Mouse (Mus musculus) hindbrain, embryonic 12.5 days (tissue): Measurements from ENCODE around the gene Sipa1l2. TPM values are rescaled to one million over a fixed set of nuclear protein-coding genes. Genes with fewer than 3 reads are reported as not detected.
A peak's percentile ranks its signal among the peaks of the same experiment; 100 is the strongest.

Source experiments
- ATAC-seq: fragments of 200-750 bp; cut with Nextera tagmentation; 2 replicates; pipeline ENCODE4 v1.8.0; 2017; ENCODE audit warnings: moderate TSS enrichment; ENCODE audit not compliant: low FRiP score
- H3K27ac ChIP-seq: fragments of 300-500 bp; sonication (generic); 2 replicates; pipeline ENCODE4 v1.5.1; 2016; ENCODE audit warnings: mild to moderate bottlenecking
- H3K27me3 ChIP-seq: fragments of 300-500 bp; sonication (generic); 2 replicates; pipeline ENCODE4 v1.6.1; 2016; ENCODE audit warnings: mild to moderate bottlenecking
- H3K36me3 ChIP-seq: fragments of 300-500 bp; sonication (generic); 2 replicates; pipeline ENCODE4 v1.6.1; 2016; ENCODE audit warnings: mild to moderate bottlenecking
- H3K4me1 ChIP-seq: fragments of 300-500 bp; sonication (generic); 2 replicates; pipeline ENCODE4 v1.6.1; 2016
- H3K4me2 ChIP-seq: fragments of 300-500 bp; sonication (generic); replicated peaks from 2 replicates; pipeline ENCODE4 v1.6.1; 2016; ENCODE audit warnings: mild to moderate bottlenecking
- H3K4me3 ChIP-seq: fragments of 300-500 bp; sonication (generic); 2 replicates; pipeline ENCODE4 v1.5.1; 2016; ENCODE audit warnings: mild to moderate bottlenecking
- H3K9ac ChIP-seq: fragments of 300-500 bp; sonication (generic); 2 replicates; pipeline ENCODE4 v1.6.1; 2016; ENCODE audit warnings: mild to moderate bottlenecking, moderate library complexity
- H3K9me3 ChIP-seq: fragments of 300-500 bp; sonication (generic); replicated peaks from 2 replicates; pipeline ENCODE4 v1.6.1; 2016; ENCODE audit warnings: mild to moderate bottlenecking
- WGBS: fragments of 180-500 bp; shearing (Covaris S2); methylation state at CpG from one replicate; pipeline ENCODE4 v1.1.7; 2016; 5-methylcytosine and 5-hydroxymethylcytosine counted together
- polyA plus RNA-seq: library from polyadenylated mRNA; unstranded; fragments of >200 nt; fragmentation: Nextera tagmentation; extraction: Ambion mirVana; gene quantifications from 2 replicates; pipeline ENCODE4 v1.2.1, GENCODE M21; 2016

The Sipa1l2 gene
- polyA plus RNA-seq, 1 experiment from 2014 or later: 36.4 TPM

DNA sequence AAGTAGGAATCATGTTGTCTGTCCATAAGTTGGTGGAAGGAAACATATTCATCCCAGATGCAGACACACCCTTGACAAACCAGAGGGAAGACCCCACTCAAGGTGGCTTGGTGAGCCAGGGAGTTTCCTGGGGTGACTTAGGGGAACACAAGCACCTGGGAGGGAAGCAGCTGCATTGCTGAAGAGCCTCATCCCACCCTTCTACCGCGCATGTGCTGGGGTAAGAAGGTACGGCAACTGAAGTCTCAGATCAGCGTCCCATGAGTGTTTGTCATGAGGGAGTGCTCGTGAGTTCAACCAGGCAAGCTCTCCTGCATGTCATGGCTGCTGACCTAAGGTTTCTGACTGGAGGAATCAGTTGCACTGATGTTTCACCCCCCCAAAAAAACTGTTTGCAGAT, 138.8 kb downstream of the Sipa1l2 start:
- H3K4me2 ChIP-seq: no peak overlapping the region
- peaks cover 32% of the 10 kb centered on the region for H3K4me1 ChIP-seq
- H3K4me3 ChIP-seq: no peak overlapping the region
- no peak overlapping the region for H3K9ac ChIP-seq
- H3K36me3 ChIP-seq: peaks cover 32% of the 10 kb centered on the region
- no peaks in the 10 kb centered on the region for H3K9me3 ChIP-seq
- WGBS: 90% methylated on average over 5 of the region's 5 CpGs
- no peak overlapping the region for H3K27ac ChIP-seq
- H3K27me3 ChIP-seq: peaks cover 4% of the 10 kb centered on the region; the same call in 1 of the 2 replicates
- ATAC-seq: no peak

DNA sequence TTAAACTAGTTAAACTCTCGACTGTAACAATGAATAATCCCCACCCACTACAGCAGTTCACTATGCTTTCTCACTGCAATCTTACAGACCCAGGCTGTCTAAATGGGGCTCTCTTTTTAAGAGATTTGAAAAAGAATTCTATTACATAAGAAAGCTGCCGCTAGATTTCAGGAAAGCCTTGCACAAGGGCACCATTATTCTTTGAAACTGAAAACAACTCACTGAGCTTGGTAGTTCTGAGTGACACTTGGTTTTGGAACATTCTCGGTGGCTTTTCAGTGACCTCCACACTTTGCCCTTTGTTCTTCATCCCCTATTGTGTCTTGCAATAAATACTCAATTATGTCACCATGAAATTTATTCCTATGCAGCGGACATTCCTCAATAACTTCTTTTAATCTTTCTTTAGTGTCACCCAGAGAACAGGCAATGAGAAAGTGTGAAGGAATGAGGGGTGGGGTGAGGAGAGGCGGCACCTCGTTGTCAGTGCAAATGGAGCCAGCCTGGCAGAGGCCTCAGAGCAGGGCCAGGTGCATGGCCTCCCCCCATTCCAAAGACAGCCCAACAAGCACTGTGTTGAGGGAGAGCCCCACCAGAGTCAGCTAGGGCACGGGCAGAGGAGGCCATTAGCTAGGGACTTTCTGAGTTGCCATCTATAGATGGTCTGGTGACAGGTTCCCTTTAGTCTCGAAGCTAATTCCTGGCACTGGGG, 140.5 kb downstream of the Sipa1l2 start:
- H3K36me3 ChIP-seq: peaks cover 32% of the 10 kb centered on the region
- no peak overlapping the region for H3K4me2 ChIP-seq
- H3K4me3 ChIP-seq: no peak overlapping the region
- H3K27me3 ChIP-seq: peaks cover 4% of the 10 kb centered on the region; the same call in 1 of the 2 replicates
- no peaks in the 10 kb centered on the region for H3K9me3 ChIP-seq
- ATAC-seq: peak; percentile 69
- 26% methylated on average over 8 of the region's 8 CpGs for WGBS
- H3K4me1 ChIP-seq: peaks cover 30% of the 10 kb centered on the region
- no peak overlapping the region for H3K9ac ChIP-seq
- peak overlapping the region; percentile 3; the same call in 1 of the 2 replicates for H3K27ac ChIP-seq

DNA sequence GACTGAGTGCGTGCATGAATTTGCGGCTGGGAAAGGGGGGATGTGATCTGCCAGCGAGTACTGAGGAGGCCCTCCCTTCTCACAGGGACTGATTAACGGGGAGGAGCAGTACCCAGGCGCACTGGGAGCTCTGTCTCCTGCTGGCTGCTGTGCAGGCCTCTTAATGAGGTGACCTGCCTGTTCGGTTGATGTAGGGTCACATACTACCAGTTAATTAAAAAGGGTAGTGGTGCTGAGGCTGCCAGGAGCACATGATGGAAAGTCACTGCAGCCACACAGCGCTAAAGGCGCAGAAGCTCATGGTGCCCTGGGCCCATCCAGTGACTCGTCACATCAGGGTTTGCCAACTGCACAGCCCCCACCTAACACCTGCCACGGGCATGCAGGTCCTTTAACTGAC, 145.7 kb downstream of the Sipa1l2 start:
- WGBS: 42% methylated on average over 10 of the region's 10 CpGs
- no peak overlapping the region for H3K9ac ChIP-seq
- peaks cover 37% of the 10 kb centered on the region for H3K4me1 ChIP-seq
- ATAC-seq: peak; percentile 70
- peak overlapping the region; percentile 18; the same call in 1 of the 2 replicates for H3K27ac ChIP-seq
- H3K4me3 ChIP-seq: no peak overlapping the region
- peaks cover 8% of the 10 kb centered on the region; the same call in 1 of the 2 replicates for H3K27me3 ChIP-seq
- no peaks in the 10 kb centered on the region for H3K9me3 ChIP-seq
- peaks cover 29% of the 10 kb centered on the region for H3K36me3 ChIP-seq
- no peak overlapping the region for H3K4me2 ChIP-seq

DNA sequence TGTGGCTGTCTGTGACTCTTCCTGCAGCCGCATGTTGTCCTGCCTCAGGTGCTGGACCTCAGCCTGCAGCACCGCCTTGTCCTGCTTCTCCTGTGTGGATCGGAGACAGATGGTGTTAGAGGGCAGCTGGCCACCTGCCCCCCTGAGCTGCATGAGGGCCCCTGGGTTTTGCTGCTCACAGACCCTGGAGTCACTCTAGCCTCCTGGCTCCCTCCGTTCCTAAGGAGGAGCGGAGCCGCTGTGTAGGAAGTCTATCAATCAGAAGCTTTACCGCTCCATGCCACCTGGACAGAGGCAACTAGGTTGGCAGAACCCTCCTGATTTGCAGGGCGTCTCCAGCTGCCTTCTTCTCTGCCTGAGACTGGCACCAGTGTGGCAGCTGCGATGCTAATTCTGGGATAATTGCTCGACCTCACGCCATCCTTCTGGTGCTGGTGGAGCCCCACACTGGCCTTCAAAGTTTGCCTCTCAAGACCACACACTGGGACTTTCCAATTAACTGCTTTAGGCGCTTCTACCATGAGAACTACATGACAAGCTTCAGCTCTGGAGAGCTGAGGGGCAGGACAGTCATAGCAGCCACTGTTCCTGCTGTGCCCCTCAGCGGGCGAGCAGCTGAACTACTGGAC, 150.3 kb downstream of the Sipa1l2 start:
- H3K9me3 ChIP-seq: no peaks in the 10 kb centered on the region
- whole genome bisulfite sequencing: 78% methylated on average over 14 of the region's 14 CpGs
- no peak overlapping the region for H3K27ac ChIP-seq
- no peak overlapping the region for H3K4me3 ChIP-seq
- H3K27me3 ChIP-seq: peaks cover 4% of the 10 kb centered on the region; the same call in 1 of the 2 replicates
- 0 out of 2 replicates have a peak overlapping the region, but pooled peaks have one; percentile 4 for H3K9ac ChIP-seq
- H3K4me2 ChIP-seq: no peak overlapping the region
- H3K4me1 ChIP-seq: peaks cover 23% of the 10 kb centered on the region
- peaks cover 51% of the 10 kb centered on the region for H3K36me3 ChIP-seq
- no peak for ATAC-seq

DNA sequence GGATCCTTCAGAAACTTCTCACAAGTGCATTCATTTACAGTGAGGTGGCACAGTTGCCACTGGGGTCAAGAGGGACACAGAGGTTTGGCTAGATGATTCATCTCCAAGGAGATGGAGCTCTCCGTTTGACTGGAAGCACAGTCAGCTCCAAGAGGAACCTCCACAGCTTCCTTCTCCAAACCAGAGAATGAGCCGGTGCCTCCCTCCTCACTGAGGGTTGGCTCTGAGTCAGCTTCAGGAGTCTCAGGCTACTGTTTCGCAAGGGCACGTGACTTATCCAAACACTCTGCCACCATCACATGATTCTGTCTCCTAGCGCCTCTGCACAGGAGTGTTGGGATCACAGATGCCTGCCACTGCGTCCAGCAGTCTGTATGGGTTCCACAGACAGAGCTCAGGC, 153.5 kb downstream of the Sipa1l2 start:
- no peak overlapping the region for H3K27ac ChIP-seq
- WGBS: 83% methylated on average over 6 of the region's 6 CpGs
- H3K9ac ChIP-seq: no peak overlapping the region
- no peak for ATAC-seq
- H3K27me3 ChIP-seq: peaks cover 7% of the 10 kb centered on the region; the same call in 1 of the 2 replicates
- no peak overlapping the region for H3K4me3 ChIP-seq
- H3K4me1 ChIP-seq: peaks cover 26% of the 10 kb centered on the region
- H3K36me3 ChIP-seq: peaks cover 38% of the 10 kb centered on the region
- H3K9me3 ChIP-seq: no peaks in the 10 kb centered on the region
- no peak overlapping the region for H3K4me2 ChIP-seq

DNA sequence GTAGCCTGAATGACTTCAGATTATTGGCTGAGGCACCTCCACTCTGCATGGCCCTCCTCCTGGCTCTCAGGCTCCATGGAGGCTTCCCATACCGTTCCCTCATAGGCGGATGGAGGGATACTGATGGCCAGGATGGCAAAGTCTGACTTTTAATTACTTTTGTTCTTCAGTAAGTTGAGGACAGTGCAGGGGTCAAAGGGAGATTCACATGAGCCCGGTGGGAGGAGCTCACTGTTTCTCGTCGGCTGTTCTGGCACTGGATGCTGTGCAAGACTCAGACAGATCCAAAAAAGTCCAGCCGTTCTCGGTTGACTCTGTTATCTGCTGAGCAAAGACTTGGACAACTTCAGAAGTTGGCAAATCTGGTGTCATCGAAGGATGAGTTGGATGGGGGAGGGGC, 155.0 kb downstream of the Sipa1l2 start:
- H3K4me1 ChIP-seq: peaks cover 24% of the 10 kb centered on the region
- H3K27ac ChIP-seq: no peak overlapping the region
- H3K27me3 ChIP-seq: 0 out of 2 replicates have a peak, but pooled peaks cover 3% of the 10 kb centered on the region
- H3K4me2 ChIP-seq: no peak overlapping the region
- no peaks in the 10 kb centered on the region for H3K9me3 ChIP-seq
- no peak for ATAC-seq
- peaks cover 28% of the 10 kb centered on the region for H3K36me3 ChIP-seq
- no peak overlapping the region for H3K9ac ChIP-seq
- H3K4me3 ChIP-seq: no peak overlapping the region
- 89% methylated on average over 8 of the region's 8 CpGs for WGBS

DNA sequence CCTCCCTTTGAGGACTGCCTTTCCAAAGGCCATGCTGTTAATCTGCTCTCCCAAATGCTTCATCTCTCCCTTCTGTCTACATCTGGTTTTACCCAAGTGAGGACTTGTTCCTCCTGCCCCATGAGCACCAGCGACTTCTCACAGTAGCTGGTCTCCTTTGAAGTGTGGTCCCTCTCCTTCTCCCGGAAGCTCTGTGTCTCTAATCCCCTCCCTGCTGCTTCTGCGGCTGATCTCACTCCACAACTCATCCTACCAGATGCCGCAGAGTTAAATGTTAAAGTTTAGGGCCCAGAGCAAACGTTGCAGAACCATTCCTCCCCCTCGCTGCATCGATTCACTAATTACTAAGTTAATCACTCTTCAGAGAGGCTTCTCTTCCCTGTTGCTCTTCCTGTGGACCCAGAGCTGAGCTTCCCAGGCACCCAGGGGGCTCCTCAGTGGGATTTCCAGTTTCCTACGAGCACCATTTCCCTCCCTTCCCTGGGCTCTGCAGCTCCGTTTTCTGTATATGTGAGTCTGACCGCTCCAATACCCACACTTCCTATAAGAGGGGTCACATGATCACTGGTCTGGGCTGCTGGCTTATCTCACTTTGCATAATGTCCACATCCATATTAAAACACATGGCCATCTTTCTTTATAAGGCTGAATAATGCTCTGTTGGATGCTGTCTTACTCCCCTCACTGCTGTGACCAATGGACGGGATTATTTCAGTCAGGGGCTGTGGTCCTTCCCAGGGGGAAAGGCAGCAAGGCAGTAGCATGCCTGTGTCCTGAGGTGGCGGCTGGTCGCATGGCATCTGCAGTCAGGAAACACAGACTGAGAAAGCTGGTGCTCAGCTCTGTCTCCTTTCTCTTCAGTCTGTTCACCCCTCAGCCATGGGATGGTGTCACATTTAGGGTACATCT, 156.4 kb downstream of the Sipa1l2 start:
- Histone ChIP-seq H3K27me3 (0 out of 2 replicates have a peak, but pooled peaks cover 3% of the 10 kb centered on the region), H3K4me1 (peaks cover 22% of the 10 kb centered on the region), H3K9ac (no peak overlapping the region), H3K27ac (no peak overlapping the region), H3K4me3 (no peak overlapping the region), H3K36me3 (peaks cover 20% of the 10 kb centered on the region), H3K4me2 (no peak overlapping the region), H3K9me3 (no peaks in the 10 kb centered on the region)
- ATAC-seq: peak; percentile 64; the same call in 1 of the 2 replicates
- WGBS: 32% methylated on average over 13 of the region's 13 CpGs

DNA sequence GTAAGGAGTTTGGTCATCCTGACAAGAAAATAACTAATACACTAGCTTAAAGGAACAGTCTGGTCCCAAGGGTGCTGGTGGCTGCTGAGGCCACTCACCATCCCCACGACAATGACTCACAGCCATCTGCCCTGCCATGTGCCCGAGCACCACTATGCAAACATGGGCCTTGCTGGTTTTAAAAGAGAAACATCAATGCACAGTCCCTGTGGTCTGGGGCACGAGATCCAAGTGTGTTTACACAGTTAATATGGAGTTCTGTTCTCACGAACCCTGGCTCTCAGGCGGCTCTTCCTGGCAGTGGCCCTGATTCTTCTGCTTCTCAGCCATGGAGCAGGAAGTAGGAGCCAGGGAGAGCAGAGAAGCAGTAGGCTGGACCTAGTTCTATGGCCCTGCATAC, 159.0 kb downstream of the Sipa1l2 start:
- 73% methylated on average over 5 of the region's 5 CpGs for WGBS
- ATAC-seq: no peak
- no peaks in the 10 kb centered on the region for H3K9me3 ChIP-seq
- H3K4me2 ChIP-seq: no peak overlapping the region
- peaks cover 35% of the 10 kb centered on the region for H3K4me1 ChIP-seq
- no peak overlapping the region for H3K9ac ChIP-seq
- H3K36me3 ChIP-seq: peaks cover 3% of the 10 kb centered on the region; the same call in 1 of the 2 replicates
- no peak overlapping the region for H3K27ac ChIP-seq
- no peak overlapping the region for H3K4me3 ChIP-seq
- 0 out of 2 replicates have a peak, but pooled peaks cover 3% of the 10 kb centered on the region for H3K27me3 ChIP-seq

DNA sequence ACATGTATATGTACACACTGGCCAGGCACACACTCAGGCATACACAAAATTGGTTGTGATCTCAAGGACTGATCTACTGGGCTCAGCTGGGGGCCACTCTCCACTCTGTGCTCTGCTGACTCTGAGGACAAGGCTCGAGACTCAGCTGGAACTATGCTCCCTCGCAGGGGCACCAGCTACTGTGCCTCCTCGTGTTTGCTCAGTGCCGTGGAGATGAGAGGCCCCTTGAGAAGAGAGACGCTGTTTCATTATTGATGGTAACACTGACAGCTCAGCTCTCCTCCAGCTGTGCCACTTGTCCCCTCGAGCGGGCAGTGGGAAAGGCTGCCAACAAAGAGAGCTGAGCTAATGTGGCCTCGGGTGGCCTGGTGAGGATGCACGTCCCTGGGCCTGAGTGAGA, 161.9 kb downstream of the Sipa1l2 start:
- Histone ChIP-seq H3K4me3 (no peak overlapping the region), H3K27me3 (no peaks in the 10 kb centered on the region), H3K9ac (no peak overlapping the region), H3K4me2 (no peak overlapping the region), H3K36me3 (no peaks in the 10 kb centered on the region), H3K27ac (peak overlapping the region; percentile 55), H3K9me3 (no peaks in the 10 kb centered on the region), H3K4me1 (peaks cover 25% of the 10 kb centered on the region)
- WGBS: 28% methylated on average over 9 of the region's 9 CpGs
- ATAC-seq: peak; percentile 62

DNA sequence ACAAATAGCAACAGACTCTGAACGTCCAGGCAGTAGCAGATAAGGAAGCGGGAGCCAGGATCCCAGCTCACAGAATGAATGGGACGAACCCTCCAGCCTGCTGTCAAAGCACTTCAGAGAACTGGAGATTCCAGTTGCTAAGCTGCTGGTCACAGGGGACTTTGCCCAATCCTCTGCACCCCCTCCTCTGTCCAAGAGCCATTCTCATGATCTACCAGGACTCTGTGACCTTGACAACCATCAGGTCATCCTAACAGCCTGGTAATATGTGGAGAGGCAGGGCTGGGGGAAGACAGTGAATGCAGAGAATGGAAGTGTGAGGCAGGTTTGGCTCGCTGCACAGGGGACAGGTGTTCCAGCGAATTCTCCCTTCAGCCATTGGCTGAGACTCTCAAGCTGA, 163.2 kb downstream of the Sipa1l2 start:
- 0 out of 2 replicates have a peak, but pooled peaks have one; percentile 36 for ATAC-seq

DNA sequence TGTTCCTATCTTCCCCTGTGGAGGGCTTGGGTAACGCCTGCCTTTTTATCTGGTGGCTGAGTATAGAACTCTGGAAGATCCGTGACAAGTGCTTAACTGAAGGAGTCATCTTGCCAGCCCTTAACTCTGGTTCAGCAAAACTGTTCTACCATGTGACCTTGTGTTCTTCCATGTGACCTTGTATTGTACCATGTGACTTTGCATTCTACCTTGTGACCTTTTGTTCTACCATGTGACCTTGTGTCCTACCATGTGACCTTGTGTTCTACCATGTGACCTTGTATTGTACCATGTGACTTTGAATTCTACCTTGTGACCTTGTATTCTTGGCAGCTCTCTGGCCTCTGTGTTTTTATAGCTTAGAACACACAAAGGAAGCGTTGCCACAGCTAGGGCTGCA, 168.3 kb downstream of the Sipa1l2 start:
- Histone ChIP-seq H3K4me2 (no peak overlapping the region), H3K4me1 (peaks cover 2% of the 10 kb centered on the region), H3K9me3 (no peaks in the 10 kb centered on the region), H3K4me3 (no peak overlapping the region), H3K27ac (no peak overlapping the region), H3K36me3 (no peaks in the 10 kb centered on the region), H3K9ac (no peak overlapping the region), H3K27me3 (no peaks in the 10 kb centered on the region)
- ATAC-seq: no peak
- 87% methylated on average over 3 of the region's 3 CpGs for WGBS

More for the DNA sequence above, 163.2 kb downstream of the Sipa1l2 start:
- H3K4me1 ChIP-seq: peaks cover 23% of the 10 kb centered on the region
- no peak overlapping the region for H3K4me3 ChIP-seq
- no peaks in the 10 kb centered on the region for H3K27me3 ChIP-seq
- H3K4me2 ChIP-seq: no peak overlapping the region
- 65% methylated on average over 5 of the region's 5 CpGs for WGBS
- H3K9ac ChIP-seq: no peak overlapping the region
- H3K36me3 ChIP-seq: no peaks in the 10 kb centered on the region
- H3K27ac ChIP-seq: 0 out of 2 replicates have a peak overlapping the region, but pooled peaks have one; percentile 23
- H3K9me3 ChIP-seq: no peaks in the 10 kb centered on the region

DNA sequence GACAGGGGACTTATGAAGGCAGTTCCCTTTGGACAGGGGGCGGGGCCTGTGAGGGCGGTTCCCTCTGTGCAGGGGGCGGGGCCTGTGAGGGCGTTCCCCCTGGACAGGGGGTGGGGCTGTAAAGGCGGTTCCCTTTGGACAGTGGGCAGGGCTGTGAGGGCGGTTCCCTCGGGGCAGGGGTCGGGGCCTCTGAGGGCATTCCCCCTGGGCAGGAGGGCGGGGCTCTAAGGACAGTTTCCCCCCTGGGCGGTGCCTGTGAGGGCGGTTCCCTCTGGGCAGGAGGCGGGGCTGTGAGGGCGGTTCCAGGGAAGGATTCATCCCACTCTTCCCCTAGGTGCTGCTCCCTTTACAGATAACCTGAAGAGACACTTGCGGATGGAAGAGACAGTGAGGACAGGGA, 171.6 kb downstream of the Sipa1l2 start:
- Histone ChIP-seq H3K9ac (no peak overlapping the region), H3K4me3 (no peak overlapping the region), H3K4me1 (peaks cover 7% of the 10 kb centered on the region), H3K27me3 (no peaks in the 10 kb centered on the region), H3K27ac (no peak overlapping the region), H3K4me2 (no peak overlapping the region), H3K9me3 (no peaks in the 10 kb centered on the region), H3K36me3 (no peaks in the 10 kb centered on the region)
- 40% methylated on average over 14 of the region's 14 CpGs for WGBS
- no peak for ATAC-seq
